Mouse (Mus musculus): ENCODE data around the gene Mdc1.

Mdc1 gene

GRCm38 (mm10) chr17:35859371-35859770 is 18.1 kb downstream of the Mdc1 start:
- DNase-seq: no peak

GRCm38 (mm10) chr17:35859835-35860234 is 18.5 kb downstream of the Mdc1 start:
- no peak for DNase-seq

- DNase-seq: no peak
These were observed 19.5 kb downstream of the Mdc1 start for GRCm38 (mm10) chr17:35860831-35861197.

GRCm38 (mm10) chr17:35861198-35861857 is 20.0 kb downstream of the Mdc1 start, which contains the start of gene Nrm:
Nrm (plus strand) TSS chr17:35861318.
- peak; percentile 87 for DNase-seq

- no peak for DNase-seq
These were observed 23.6 kb downstream of the Mdc1 start for GRCm38 (mm10) chr17:35864832-35865353.

GRCm38 (mm10) chr17:35865481-35866280 is 24.4 kb downstream of the Mdc1 start, which contains the start of gene Ppp1r18:
Ppp1r18 (plus strand) TSS chr17:35865593.
- DNase-seq: peak; percentile 60

- DNase-seq: peak; percentile 66
These were observed 25.0 kb downstream of the Mdc1 start for GRCm38 (mm10) chr17:35866281-35866831.

- DNase-seq: peak; percentile 78
These were observed 25.9 kb downstream of the Mdc1 start for GRCm38 (mm10) chr17:35866911-35867890.

- peak; percentile 78 for DNase-seq
These were observed 27.0 kb downstream of the Mdc1 start for GRCm38 (mm10) chr17:35868165-35868820.

- peak; percentile 21 for DNase-seq
These were observed 27.6 kb downstream of the Mdc1 start for GRCm38 (mm10) chr17:35868961-35869345.

- DNase-seq: peak; percentile 64
These were observed 28.2 kb downstream of the Mdc1 start for GRCm38 (mm10) chr17:35869346-35870067.

- DNase-seq: peak; percentile 92
These were observed 29.0 kb downstream of the Mdc1 start for GRCm38 (mm10) chr17:35870151-35870883.

GRCm38 (mm10) chr17:35870884-35871696 is 29.8 kb downstream of the Mdc1 start:
- peak; percentile 66 for DNase-seq

- DNase-seq: peak; percentile 91
These were observed 32.6 kb downstream of the Mdc1 start for GRCm38 (mm10) chr17:35873774-35874519.

GRCm38 (mm10) chr17:35874721-35875120 is 33.4 kb downstream of the Mdc1 start:
- DNase-seq: no peak

- DNase-seq: peak; percentile 97
These were observed 38.1 kb downstream of the Mdc1 start, which contains the start of gene Dhx16 for GRCm38 (mm10) chr17:35879245-35880057. Dhx16 (plus strand) TSS chr17:35879819.

GRCm38 (mm10) chr17:35882924-35883323 is 41.6 kb downstream of the Mdc1 start:
- no peak for DNase-seq

GRCm38 (mm10) chr17:35883777-35884176 is 42.5 kb downstream of the Mdc1 start:
- no peak for DNase-seq
